Mouse (Mus musculus): ENCODE measurements around the gene Tmem86b. TPM values are rescaled to one million over a fixed set of nuclear protein-coding genes. Genes with fewer than 3 reads are reported as not detected.

The Tmem86b gene
- total and polyA plus RNA-seq, 3 experiments = 4.3 to 10.6 (median 5.9) TPM

GRCm38 (mm10) chr7:4652726-4653125, 21.5 kb upstream of the Tmem86b start (continued):
- TF ChIP-seq EP300 (IDR thresholded peaks at IDR 0.05; ENCODE audit: low read length) (no peak), TCF12 (IDR thresholded peaks at IDR 0.05; ENCODE audit: low read depth, low read length) (no peak), POLR2AphosphoS2 (IDR thresholded peaks at IDR 0.05; ENCODE audit: low read depth, low read length) (no peak)

- TF ChIP-seq HCFC1 (IDR thresholded peaks at IDR 0.05; ENCODE audit: low read depth, low read length) (no peak), MAX (IDR thresholded peaks at IDR 0.05; ENCODE audit: low read length) (peak; percentile 79), USF2 (conservative IDR thresholded peaks at IDR 0.05; ENCODE audit: low read depth, low read length) (peak; percentile 23; the same call in 1 of the 2 replicates), MAZ (IDR thresholded peaks at IDR 0.05; ENCODE audit: low read depth, low read length) (no peak), USF1 (IDR thresholded peaks at IDR 0.05; ENCODE audit: low read depth, low read length) (peak; percentile 37; the same call in 1 of the 2 replicates), MYC (IDR thresholded peaks at IDR 0.05; ENCODE audit: low read depth, low read length) (peak; percentile 83), PAX5 (IDR thresholded peaks at IDR 0.05; ENCODE audit: low read length) (no peak)
- DNase-seq (ENCODE audit: extremely low read depth) = no peak
- in situ Hi-C loops (cut with MboI; ENCODE audit: low pct_ligation_motif_present, low pct_unique_long_range_greater_than_20kb, low sequenced_read_pairs) = no loop called here
- H3K27me3 ChIP-seq (replicated peaks) = no peaks in the 10 kb centered on the region
- no peak overlapping the region for H3K27ac ChIP-seq (ENCODE audit: insufficient read depth, low read depth)
- peaks cover 24 to 74% of the 10 kb centered on the region in 2 experiments for H3K4me1 ChIP-seq (ENCODE audit: control insufficient read depth in 1 of 2, insufficient read depth in 2 of 2)
- no peaks in the 10 kb centered on the region for H3K9me3 ChIP-seq (replicated peaks; ENCODE audit: low read length)
- no peak overlapping the region for H3K4me3 ChIP-seq (replicated peaks in 1 of 3; ENCODE audit: low read depth in 2 of 3, low read length in 2 of 3, poor library complexity in 1 of 3)
- H3K4me2 ChIP-seq (ENCODE audit: insufficient read depth, low read depth, poor library complexity, severe bottlenecking) = no peak overlapping the region
- H3K36me3 ChIP-seq (replicated peaks in 1 of 2; ENCODE audit: control insufficient read depth in 1 of 2, insufficient read depth in 1 of 2, low read length in 1 of 2) = peaks cover 18 to 47% of the 10 kb centered on the region in 2 experiments
- dilution Hi-C loops (cut with MboI; ENCODE audit: extremely low pct_ligation_motif_present, extremely low pct_unique_long_range_greater_than_20kb, low sequenced_read_pairs) = no loop called here
- no peak overlapping the region for H3K9ac ChIP-seq (ENCODE audit: insufficient read depth, low read depth)
- peaks cover 70% of the 10 kb centered on the region for H3K79me2 ChIP-seq (replicated peaks; ENCODE audit: control insufficient read depth, extremely low read depth, insufficient read depth, poor library complexity, severe bottlenecking)
Measured at GRCm38 (mm10) chr7:4651581-4651980, 20.4 kb upstream of the Tmem86b start.

GRCm38 (mm10) chr7:4647992-4648391, 16.8 kb upstream of the Tmem86b start:
- Histone ChIP-seq H3K9ac (ENCODE audit: insufficient read depth, low read depth) (no peak overlapping the region), H3K4me3 (replicated peaks in 1 of 3; ENCODE audit: low read depth in 2 of 3, low read length in 2 of 3, poor library complexity in 1 of 3) (no peak overlapping the region), H3K36me3 (replicated peaks in 1 of 2; ENCODE audit: control insufficient read depth in 1 of 2, insufficient read depth in 1 of 2, low read length in 1 of 2) (peaks cover 45 to 77% of the 10 kb centered on the region in 2 experiments), H3K79me2 (replicated peaks; ENCODE audit: control insufficient read depth, extremely low read depth, insufficient read depth, poor library complexity, severe bottlenecking) (peaks cover 48% of the 10 kb centered on the region), H3K27ac (ENCODE audit: insufficient read depth, low read depth) (no peak overlapping the region), H3K4me1 (ENCODE audit: control insufficient read depth in 1 of 2, insufficient read depth in 2 of 2) (peaks cover 21 to 43% of the 10 kb centered on the region in 2 experiments), H3K4me2 (ENCODE audit: insufficient read depth, low read depth, poor library complexity, severe bottlenecking) (no peak overlapping the region), H3K27me3 (replicated peaks) (no peaks in the 10 kb centered on the region), H3K9me3 (replicated peaks; ENCODE audit: low read length) (no peaks in the 10 kb centered on the region)
- dilution Hi-C loops (cut with MboI; ENCODE audit: extremely low pct_ligation_motif_present, extremely low pct_unique_long_range_greater_than_20kb, low sequenced_read_pairs) = no loop called here
- DNase-seq (ENCODE audit: extremely low read depth) = no peak
- TF ChIP-seq SIN3A (IDR thresholded peaks at IDR 0.05; ENCODE audit: low read length) (no peak), RAD21 (IDR thresholded peaks at IDR 0.05; ENCODE audit: low read depth, low read length) (no peak), E2F4 (IDR thresholded peaks at IDR 0.05; ENCODE audit: insufficient replicate concordance, low read depth, low read length) (no peak), NRF1 (IDR thresholded peaks at IDR 0.05; ENCODE audit: low read depth, low read length) (no peak), CTCF (conservative IDR thresholded peaks at IDR 0.05 in 1 of 2, IDR thresholded peaks at IDR 0.05 in 1 of 2; ENCODE audit: low read depth in 2 of 2, low read length in 2 of 2) (no peak)
- in situ Hi-C loops (cut with MboI; ENCODE audit: low pct_ligation_motif_present, low pct_unique_long_range_greater_than_20kb, low sequenced_read_pairs) = no loop called here

All from CH12.LX (cell line).